Mouse (Mus musculus) frontal cortex, adult 2 months (tissue): ENCODE measurements around the gene Pard3b. TPM values are rescaled to one million over a fixed set of nuclear protein-coding genes. Genes with fewer than 3 reads are reported as not detected.
"Not testable (repeated sequence)": the region's sequence is repeated elsewhere in the genome, so short reads cannot be mapped to it uniquely, and the experiment has no call there.

ENCODE experiments used
- DNase-seq, 2 experiments: peaks; one replicate each; pipeline ENCODE4 v3.0.0; 2022; ENCODE audit warnings: low spot score in 1 of 2; ENCODE audit errors: extremely low spot score in 1 of 2
- polyA plus RNA-seq: library from polyadenylated mRNA; depleted of rRNA; stranded (reverse); fragments of >200 nt; gene quantifications from 2 replicates; pipeline ENCODE4 v1.2.3, GENCODE M21; 2012

Pard3b gene
- polyA plus RNA-seq, 1 experiment: 1.7 TPM

DNA sequence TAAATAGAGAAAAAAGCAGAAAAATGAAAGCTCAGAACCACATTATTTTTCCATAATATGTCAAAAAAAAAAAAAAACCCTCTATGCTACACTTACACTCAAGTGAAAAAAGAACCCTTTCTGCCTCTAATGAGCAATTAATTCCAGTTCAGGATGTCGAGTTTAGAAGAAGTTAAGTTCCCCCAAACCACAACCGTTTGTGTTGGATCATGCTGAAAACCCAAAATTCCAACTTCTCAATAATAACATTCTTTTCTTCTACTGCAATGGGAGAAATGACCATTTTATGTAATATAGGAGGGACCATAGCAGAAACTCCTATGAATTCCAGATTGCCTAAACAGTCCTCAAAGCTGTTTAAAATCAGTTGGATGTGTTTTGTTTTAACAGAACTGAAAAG is 911.9 kb downstream of the Pard3b start:
- no peak for DNase-seq

DNA sequence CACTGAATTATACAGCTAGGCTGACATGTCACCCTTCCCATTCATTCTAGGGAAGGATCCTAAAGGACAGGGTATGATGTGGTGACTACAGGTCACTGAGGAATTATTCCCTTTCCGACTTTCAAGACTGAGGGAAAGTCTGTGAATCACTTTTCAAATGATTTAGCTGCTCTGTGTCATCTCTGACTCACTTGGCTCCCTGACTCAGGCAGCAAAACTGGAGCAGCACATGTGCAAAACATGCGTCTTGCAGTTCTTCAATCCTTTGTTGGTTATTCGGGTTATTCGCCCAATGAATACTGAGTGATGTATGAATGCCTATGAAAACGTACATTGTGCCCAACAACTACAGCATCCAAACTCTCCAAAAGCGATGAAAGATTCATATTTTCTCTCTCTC is 912.9 kb downstream of the Pard3b start:
- peak; percentile 9 to 59 for DNase-seq

DNA sequence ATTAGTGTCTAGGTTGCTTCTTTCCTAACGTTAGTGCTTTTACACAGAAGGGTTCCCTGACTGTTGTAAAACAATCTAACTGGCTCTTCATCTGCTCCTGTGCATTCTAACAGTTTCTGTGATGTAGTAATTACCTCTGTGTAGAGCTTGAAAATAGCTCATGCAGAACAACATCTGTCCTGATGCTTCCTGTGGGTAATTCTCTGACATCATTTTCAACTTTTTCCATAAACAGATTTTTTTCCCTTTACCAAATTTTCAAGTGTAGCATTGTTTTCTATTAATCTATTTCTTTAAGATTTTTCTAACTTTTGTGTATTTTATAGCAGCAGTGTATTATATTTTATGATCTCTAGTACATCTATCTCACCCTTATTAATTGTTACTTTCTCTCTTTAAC is 917.2 kb downstream of the Pard3b start:
- no peak for DNase-seq

GRCm38 (mm10) chr1:62562987-62563386 is 924.4 kb downstream of the Pard3b start:
- DNase-seq: peak in 1 of 2 experiments; percentile 4

GRCm38 (mm10) chr1:62564245-62565119 is 925.9 kb downstream of the Pard3b start:
- DNase-seq: no peak

GRCm38 (mm10) chr1:62565120-62565809 is 926.6 kb downstream of the Pard3b start:
- DNase-seq: no peak

GRCm38 (mm10) chr1:62566596-62566995 is 928.0 kb downstream of the Pard3b start:
- no peak for DNase-seq

DNA sequence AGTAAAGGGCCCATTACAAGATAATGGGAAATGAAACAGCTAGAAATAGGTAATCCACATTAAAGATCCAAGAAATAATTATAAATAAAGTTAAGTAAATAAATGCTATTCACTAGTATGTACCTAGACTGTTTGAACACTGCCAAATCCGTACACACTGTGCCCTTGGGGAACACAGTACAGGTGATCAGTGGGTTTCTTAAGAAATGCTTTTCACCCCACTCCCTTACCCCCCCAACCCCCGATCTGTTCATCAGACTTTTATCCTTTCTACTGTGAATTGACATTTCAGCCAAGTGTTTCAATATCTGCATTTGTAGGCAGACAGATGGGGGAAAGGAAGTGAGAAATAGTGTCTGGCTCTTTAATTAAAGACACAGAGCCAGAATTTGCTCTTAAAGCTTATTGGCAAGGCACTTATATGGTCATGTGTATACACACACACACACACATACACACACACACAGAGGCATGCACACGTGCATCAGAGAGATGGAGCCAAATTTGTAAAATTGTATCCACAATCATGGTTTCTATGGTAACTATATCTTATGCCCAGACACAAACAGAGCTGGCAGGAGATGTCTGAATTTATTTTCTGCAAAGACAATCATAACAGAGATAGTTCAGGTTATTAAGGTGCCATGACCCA is 938.4 kb downstream of the Pard3b start:
- DNase-seq: no peak

DNA sequence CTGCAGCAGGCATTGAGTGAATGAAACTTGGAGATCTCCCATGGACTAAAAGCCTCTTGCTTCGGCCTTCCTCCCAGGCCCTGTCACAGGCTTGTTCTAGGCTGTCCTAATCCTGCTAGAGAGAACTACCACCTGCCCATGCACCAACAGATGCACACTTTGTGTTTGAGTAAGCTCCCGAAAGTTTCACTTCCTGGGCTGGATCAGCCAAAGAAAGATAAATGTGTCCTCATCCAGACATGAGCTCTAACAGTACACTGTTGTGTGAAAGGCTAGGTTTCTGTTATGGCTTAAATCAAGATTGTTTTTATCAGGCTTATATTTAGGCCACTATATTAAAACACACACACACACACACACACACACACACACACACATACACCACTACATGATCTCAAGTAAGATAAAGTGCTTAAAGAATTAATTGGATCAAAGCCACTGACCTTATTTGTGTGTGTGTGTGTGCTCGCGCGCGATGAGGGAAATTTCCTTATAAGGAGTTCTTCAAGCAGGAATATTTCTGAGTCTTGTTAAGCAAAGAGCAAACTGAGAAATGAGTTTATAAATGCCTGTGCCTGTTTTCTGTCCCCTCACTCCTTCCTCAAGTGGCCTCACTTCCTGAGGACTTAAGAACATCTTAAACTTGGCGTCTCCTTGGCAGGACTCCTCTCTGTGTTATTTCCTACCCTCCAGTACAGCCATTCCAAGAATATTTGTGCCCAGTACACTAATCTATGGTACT is 940.6 kb downstream of the Pard3b start:
- DNase-seq: no peak

DNA sequence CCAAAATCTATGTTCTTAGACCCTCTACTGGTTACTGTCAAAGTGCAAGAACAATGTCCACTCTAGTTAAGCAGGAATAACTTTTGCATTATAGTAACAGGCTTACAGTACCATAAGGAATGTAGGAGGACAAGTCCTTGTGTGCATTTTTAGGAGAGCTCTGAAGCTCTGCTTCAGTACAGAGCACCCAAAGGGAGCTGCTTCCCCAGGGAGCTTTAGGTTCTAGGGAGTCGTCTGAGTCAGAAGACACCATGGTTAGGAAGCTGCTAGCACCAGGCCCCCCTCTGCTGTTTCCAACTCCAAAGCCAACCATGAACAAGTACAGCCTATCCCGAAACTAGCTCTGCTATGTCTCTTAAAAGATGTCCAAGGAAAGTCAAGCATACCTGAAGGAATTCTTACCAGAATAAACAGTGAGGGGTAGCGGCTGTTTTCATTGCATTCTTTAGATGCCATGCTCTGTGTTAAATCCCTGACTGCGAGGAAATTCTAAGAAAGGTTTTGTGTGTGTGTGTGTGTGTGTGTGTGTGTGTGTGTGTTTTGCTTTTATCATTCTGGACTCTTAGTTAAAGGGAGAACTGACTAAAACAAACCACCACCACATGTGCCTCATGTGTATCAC is 941.8 kb downstream of the Pard3b start:
- DNase-seq: peak in 1 of 2 experiments; percentile 13

- DNase-seq: no peak
Measured at GRCm38 (mm10) chr1:62582476-62582875, 943.9 kb downstream of the Pard3b start.

- DNase-seq: no peak
Measured at GRCm38 (mm10) chr1:62587536-62587935, 948.9 kb downstream of the Pard3b start.

DNA sequence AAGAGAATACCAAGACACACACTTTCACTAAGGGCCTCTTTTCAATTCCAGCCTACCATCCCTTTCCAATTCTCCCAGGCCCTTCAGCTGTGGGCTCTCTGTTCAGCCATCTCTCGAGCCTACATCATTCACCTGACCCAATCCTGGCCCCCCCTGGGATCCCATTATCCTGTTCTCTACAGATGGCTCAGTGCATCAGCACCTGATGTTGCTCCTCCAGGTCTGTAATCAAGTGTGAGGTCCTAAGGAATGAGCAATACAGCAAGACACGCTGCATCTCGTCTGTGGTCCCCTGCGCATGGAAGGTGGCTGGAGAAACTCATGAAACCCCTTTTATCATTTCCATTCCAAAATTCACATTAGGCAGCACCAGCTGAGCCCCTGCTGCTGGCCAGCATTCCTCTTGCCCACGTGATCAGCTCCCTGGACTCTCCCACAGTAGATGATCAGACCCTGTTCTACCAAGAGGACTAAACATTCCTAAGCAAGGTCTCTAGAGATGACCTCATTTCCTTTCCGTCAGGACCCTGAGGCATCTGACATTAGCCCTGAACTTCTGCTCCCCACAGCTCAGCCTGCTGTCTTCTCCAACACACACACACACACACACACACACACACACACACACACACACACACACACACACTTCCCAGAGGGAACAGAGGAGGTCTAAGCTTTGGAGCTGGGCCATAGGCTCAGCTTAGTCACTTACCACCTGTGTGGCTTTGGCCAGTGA is 952.8 kb downstream of the Pard3b start:
- no peak for DNase-seq

- DNase-seq: peak; percentile 11 to 23
Measured at GRCm38 (mm10) chr1:62595401-62595800, 956.8 kb downstream of the Pard3b start.

DNA sequence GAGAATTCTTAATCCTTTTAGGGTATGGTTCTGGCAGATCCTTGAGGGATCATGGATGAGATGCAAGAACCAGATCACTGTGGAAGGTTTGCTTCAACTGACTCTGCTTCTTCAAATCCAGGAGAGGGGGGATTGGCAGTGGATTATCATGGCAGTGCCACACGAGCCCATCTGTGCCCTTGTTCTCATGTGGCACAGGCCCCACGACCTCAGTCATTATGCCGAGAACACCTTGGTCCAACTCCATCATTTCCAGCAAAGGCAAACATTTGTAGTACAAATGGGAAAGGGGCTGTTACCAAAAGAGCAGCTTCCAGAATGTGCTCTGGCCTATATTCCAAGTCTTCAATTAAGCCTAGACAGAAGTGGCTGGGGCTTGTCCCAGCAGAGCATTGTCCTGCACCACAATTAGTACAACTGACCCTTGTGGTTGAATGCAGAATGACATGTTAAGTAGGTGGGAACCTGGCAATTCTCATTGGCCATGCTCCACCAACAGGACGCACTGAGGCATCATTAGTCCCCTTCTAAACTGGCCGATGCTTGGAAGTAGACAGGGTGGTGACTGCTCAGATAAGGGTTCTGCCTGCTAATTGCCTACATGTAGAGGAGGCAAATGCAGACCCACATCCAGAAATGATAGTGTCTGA is 959.3 kb downstream of the Pard3b start:
- DNase-seq: peak in 1 of 2 experiments; percentile 7

GRCm38 (mm10) chr1:62598551-62598950 is 959.9 kb downstream of the Pard3b start:
- DNase-seq: no peak

DNA sequence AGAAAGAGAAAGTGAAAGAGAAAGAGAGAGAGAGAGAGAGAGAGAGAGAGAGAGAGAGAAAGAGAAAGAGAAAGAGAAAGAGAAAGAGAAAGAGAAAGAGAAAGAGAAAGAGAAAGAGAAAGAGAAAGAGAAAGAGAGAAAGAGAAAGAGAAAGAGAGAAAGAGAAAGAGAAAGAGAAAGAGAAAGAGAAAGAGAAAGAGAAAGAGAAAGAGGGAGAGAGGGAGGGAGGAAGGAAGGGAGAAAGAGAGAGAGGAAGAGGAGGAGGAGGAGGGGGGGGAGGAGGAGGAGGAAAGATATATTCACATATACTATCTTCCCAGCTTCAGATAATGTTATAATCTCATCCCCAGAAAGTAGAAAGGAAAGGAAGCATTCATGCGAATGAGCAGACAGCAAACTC is 966.0 kb downstream of the Pard3b start:
- DNase-seq: not testable (repeated sequence)

DNA sequence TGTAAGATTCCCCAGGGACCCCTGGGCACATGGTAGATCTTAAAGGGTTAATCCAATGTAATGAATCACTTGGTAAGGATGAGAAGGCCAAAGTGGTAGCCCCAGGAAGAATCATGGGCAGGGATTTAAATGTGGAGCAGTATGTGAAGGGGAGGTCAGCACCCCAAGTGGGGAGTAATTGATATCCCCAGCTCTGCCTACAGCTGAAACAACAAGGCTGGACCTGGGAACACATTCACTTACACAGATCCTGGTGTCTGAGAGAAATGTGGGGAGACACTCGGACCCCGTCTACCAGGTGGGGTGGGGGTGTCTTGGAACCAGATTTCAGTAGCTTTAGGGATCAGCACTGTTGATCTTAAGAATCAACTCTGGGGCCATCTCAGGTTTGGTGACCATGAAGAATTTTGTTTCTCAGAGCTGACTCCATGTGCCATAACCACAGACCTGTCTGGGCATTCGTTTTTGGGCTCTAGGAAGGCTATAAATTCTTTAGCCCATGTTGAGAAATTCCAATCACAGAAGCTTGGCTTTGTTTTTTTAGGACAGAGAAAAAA is 979.6 kb downstream of the Pard3b start:
- DNase-seq: no peak

- no peak for DNase-seq
Measured at GRCm38 (mm10) chr1:62619456-62619855, 980.8 kb downstream of the Pard3b start.
